Mouse (Mus musculus) hindbrain, embryonic 15.5 days (tissue): Measurements from ENCODE around the gene Lamtor1. TPM values are rescaled to one million over a fixed set of nuclear protein-coding genes. Genes with fewer than 3 reads are reported as not detected.
"Not testable (repeated sequence)": the region's sequence is repeated elsewhere in the genome, so short reads cannot be mapped to it uniquely, and the experiment has no call there.

Source experiments
- ATAC-seq: fragments of 200-750 bp; cut with Nextera tagmentation; 2 replicates; pipeline ENCODE4 v1.8.0; 2017; ENCODE audit warnings: low read depth, moderate number of reproducible peaks, moderate TSS enrichment; ENCODE audit not compliant: low FRiP score
- H3K27ac ChIP-seq: fragments of 300-500 bp; sonication (generic); replicated peaks from 2 replicates; pipeline ENCODE4 v1.5.1; 2015; ENCODE audit warnings: mild to moderate bottlenecking, inconsistent platforms
- H3K27me3 ChIP-seq: fragments of 300-500 bp; sonication (generic); 2 replicates; pipeline ENCODE4 v1.6.1; 2015; ENCODE audit warnings: control low read depth, inconsistent platforms
- H3K36me3 ChIP-seq: fragments of 300-500 bp; sonication (generic); 2 replicates; pipeline ENCODE4 v1.6.1; 2015; ENCODE audit warnings: control low read depth, inconsistent platforms
- H3K4me1 ChIP-seq: fragments of 300-500 bp; sonication (generic); replicated peaks from 2 replicates; pipeline ENCODE4 v1.6.1; 2015; ENCODE audit warnings: control low read depth, inconsistent platforms
- H3K4me2 ChIP-seq: fragments of 300-500 bp; sonication (generic); 2 replicates; pipeline ENCODE4 v1.6.1; 2015; ENCODE audit warnings: moderate library complexity, mild to moderate bottlenecking, inconsistent platforms
- H3K4me3 ChIP-seq: fragments of 300-500 bp; sonication (generic); 2 replicates; pipeline ENCODE4 v1.5.1; 2015; ENCODE audit warnings: mild to moderate bottlenecking, inconsistent platforms
- H3K9ac ChIP-seq: fragments of 300-500 bp; sonication (generic); 2 replicates; pipeline ENCODE4 v1.6.1; 2015; ENCODE audit warnings: inconsistent platforms
- H3K9me3 ChIP-seq: fragments of 300-500 bp; sonication (generic); 2 replicates; pipeline ENCODE4 v1.6.1; 2016; ENCODE audit warnings: control low read depth, inconsistent platforms
- WGBS: fragments of 180-500 bp; shearing (Covaris S2); methylation state at CpG from one replicate; pipeline ENCODE4 v1.1.7; 2015; 5-methylcytosine and 5-hydroxymethylcytosine counted together
- polyA plus RNA-seq: library from polyadenylated mRNA; unstranded; fragments of >200 nt; fragmentation: Nextera tagmentation; extraction: Ambion mirVana; gene quantifications from 2 replicates; pipeline ENCODE4 v1.2.1, GENCODE M21; 2015

Gene Lamtor1
- polyA plus RNA-seq, 1 experiment from 2014 or later: 165 TPM

- Histone ChIP-seq H3K27ac (no peak overlapping the region), H3K36me3 (peaks cover 4% of the 10 kb centered on the region; the same call in 1 of the 2 replicates), H3K4me2 (no peak overlapping the region), H3K4me3 (no peak overlapping the region), H3K9ac (no peak overlapping the region), H3K4me1 (peaks cover 22% of the 10 kb centered on the region), H3K9me3 (no peaks in the 10 kb centered on the region), H3K27me3 (no peaks in the 10 kb centered on the region)
- ATAC-seq: no peak
These were observed 2.9 kb upstream of the Lamtor1 start for GRCm38 (mm10) chr7:101902846-101903245.

- Histone ChIP-seq H3K27ac (peak within 1 kb of the TSS; percentile 98), H3K9ac (peak within 1 kb of the TSS; percentile 93), H3K4me1 (peaks cover 31% of the 10 kb centered on the region), H3K27me3 (no peaks in the 10 kb centered on the region), H3K4me3 (peak within 1 kb of the TSS; percentile 87), H3K9me3 (no peaks in the 10 kb centered on the region), H3K36me3 (peaks cover 19% of the 10 kb centered on the region), H3K4me2 (peak within 1 kb of the TSS; percentile 76)
- 21% methylated on average over 11 of the region's 11 CpGs for WGBS
- no peak for ATAC-seq
These were observed 580 bp downstream of the Lamtor1 start, which contains the start of gene Tomt for GRCm38 (mm10) chr7:101906287-101906681. Gene Tomt (minus strand): TSS chr7:101906359.

DNA sequence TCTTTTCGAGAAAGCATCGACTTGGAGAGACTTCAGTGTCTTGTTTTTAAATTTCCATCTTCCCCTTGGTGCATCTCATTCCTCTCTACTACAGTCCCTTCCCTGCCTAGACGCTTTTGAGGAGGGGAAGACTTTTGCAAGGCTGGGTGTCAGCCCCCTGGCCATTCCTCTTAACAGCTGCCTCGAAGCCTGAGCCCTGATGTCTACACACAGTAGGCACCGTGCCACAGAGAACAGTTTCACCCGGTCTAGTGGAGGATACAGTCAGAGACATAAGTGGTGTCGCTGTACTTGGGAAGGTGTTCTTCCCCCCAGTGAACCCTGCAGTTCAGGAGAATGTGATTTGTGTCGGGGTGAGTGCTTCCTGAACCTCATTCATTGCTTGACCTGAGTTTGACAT, 992 bp downstream of the Lamtor1 start:
- Histone ChIP-seq H3K4me1 (peaks cover 31% of the 10 kb centered on the region), H3K27me3 (no peaks in the 10 kb centered on the region), H3K4me2 (peak overlapping the region; percentile 64), H3K9me3 (no peaks in the 10 kb centered on the region), H3K4me3 (peak overlapping the region; percentile 87), H3K9ac (peak overlapping the region; percentile 93; the same call in 1 of the 2 replicates), H3K36me3 (peaks cover 23% of the 10 kb centered on the region), H3K27ac (no peak overlapping the region)
- 74% methylated on average over 8 of the region's 8 CpGs for WGBS
- ATAC-seq: no peak

GRCm38 (mm10) chr7:101908367-101908766, 2.7 kb downstream of the Lamtor1 start:
- no peaks in the 10 kb centered on the region for H3K27me3 ChIP-seq
- no peak overlapping the region for H3K4me2 ChIP-seq
- ATAC-seq: no peak
- no peak overlapping the region for H3K9ac ChIP-seq
- H3K4me1 ChIP-seq: peaks cover 31% of the 10 kb centered on the region
- H3K4me3 ChIP-seq: no peak overlapping the region
- no peaks in the 10 kb centered on the region for H3K9me3 ChIP-seq
- no peak overlapping the region for H3K27ac ChIP-seq
- H3K36me3 ChIP-seq: peaks cover 35% of the 10 kb centered on the region
- 77% methylated on average over 4 of the region's 4 CpGs for WGBS

DNA sequence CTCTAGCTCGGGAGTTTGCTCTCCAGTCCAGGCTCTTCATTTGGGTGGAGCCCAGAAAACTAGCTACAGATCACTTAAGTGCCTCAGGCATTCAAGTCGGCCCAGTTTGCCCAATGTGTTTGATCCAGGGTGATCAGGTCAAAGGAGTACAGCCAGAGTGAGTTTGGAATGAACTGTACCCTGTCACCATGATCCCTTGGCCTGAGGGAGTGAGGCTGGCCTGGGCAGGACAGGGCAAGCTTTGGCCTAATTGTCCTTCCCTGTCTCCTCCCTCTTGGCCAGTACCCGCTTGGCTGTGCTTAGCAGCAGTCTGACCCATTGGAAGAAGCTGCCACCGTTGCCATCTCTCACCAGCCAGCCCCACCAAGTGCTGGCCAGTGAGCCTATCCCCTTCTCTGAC, 4.4 kb downstream of the Lamtor1 start:
- no peaks in the 10 kb centered on the region for H3K9me3 ChIP-seq
- peaks cover 48% of the 10 kb centered on the region for H3K36me3 ChIP-seq
- no peak overlapping the region for H3K4me2 ChIP-seq
- WGBS: 94% methylated on average over 4 of the region's 4 CpGs
- no peaks in the 10 kb centered on the region for H3K27me3 ChIP-seq
- no peak for ATAC-seq
- no peak overlapping the region for H3K4me3 ChIP-seq
- H3K4me1 ChIP-seq: peaks cover 26% of the 10 kb centered on the region
- no peak overlapping the region for H3K27ac ChIP-seq
- no peak overlapping the region for H3K9ac ChIP-seq

DNA sequence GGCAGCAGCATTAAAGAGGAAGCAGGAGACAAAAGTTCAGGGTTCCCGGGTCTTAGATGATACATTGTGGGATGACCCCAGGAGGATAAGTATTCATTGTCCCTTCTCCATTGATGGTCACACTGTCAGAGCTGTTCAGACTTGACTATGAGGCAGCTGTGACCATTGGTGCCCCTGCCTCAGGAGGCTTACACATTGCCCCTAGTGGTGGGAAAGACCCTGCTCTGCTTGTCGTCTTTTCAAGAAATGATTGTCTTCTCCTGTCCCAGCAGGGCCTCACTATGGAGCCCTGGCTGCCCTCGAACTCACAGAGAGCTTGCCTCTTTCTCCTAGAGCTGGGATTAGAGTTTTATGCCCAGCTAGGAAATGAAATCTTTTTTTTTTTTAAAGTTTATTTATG, 6.3 kb downstream of the Lamtor1 start:
- H3K9ac ChIP-seq: no peak overlapping the region
- H3K36me3 ChIP-seq: peaks cover 48% of the 10 kb centered on the region
- no peak overlapping the region for H3K27ac ChIP-seq
- no peak overlapping the region for H3K4me3 ChIP-seq
- H3K27me3 ChIP-seq: no peaks in the 10 kb centered on the region
- H3K4me1 ChIP-seq: peaks cover 16% of the 10 kb centered on the region
- no peaks in the 10 kb centered on the region for H3K9me3 ChIP-seq
- WGBS: 57% methylated on average over 3 of the region's 3 CpGs
- no peak for ATAC-seq
- H3K4me2 ChIP-seq: no peak overlapping the region

DNA sequence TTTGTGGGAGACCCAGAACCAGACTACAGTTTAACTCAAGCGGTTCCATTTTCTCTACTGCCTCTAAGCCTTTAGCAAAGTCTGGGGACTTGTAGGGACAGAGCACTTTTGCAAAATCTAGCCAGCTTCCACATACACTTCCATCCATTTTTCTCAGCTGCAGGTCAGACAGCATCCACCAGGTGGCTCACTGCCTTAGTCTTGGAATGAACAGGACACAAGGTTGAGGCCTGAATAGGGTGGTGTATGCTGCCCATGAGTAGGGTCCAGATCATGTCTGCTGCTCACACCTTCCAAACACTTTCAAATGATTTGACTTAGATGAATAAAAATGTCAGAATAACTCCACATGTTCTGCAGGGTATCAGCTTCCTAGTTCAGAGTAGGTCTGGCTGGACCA, 12.4 kb downstream of the Lamtor1 start:
- H3K9ac ChIP-seq: no peak overlapping the region
- no peak overlapping the region for H3K4me3 ChIP-seq
- 11% methylated on average over 1 of the region's 1 CpGs for WGBS
- H3K36me3 ChIP-seq: peaks cover 15% of the 10 kb centered on the region
- no peaks in the 10 kb centered on the region for H3K4me1 ChIP-seq
- no peak overlapping the region for H3K27ac ChIP-seq
- ATAC-seq: peak; percentile 81; the same call in 1 of the 2 replicates
- H3K9me3 ChIP-seq: no peaks in the 10 kb centered on the region
- no peak overlapping the region for H3K4me2 ChIP-seq
- H3K27me3 ChIP-seq: no peaks in the 10 kb centered on the region

GRCm38 (mm10) chr7:101925892-101926291, 20.2 kb downstream of the Lamtor1 start:
- not testable (repeated sequence) for H3K27ac ChIP-seq, H3K9me3 ChIP-seq, H3K36me3 ChIP-seq, H3K9ac ChIP-seq, H3K4me1 ChIP-seq, ATAC-seq, H3K4me2 ChIP-seq, H3K27me3 ChIP-seq, H3K4me3 ChIP-seq

DNA sequence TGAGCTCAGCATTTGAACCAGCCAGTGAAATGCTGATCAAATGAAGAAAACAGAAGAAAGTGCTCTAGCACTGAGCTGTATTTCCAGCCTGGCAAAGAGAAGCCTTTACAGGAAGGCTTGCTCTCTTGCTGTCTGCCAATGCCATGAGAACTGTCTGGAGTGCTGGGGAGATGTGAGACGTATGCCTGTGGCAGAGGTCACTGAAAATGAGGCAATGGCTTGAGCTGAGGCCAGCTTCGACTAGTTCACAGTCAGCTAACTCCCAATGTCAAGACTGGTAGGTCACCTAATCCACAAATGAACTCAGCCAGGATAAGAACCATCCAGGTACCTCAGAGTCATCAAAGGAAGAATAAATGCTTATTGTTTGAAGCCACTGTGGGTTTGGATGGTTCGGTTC, 22.4 kb downstream of the Lamtor1 start:
- no peak for ATAC-seq
- H3K9ac ChIP-seq: no peak overlapping the region
- no peaks in the 10 kb centered on the region for H3K9me3 ChIP-seq
- no peak overlapping the region for H3K4me3 ChIP-seq
- H3K4me1 ChIP-seq: peaks cover 6% of the 10 kb centered on the region
- no peak overlapping the region for H3K27ac ChIP-seq
- no peaks in the 10 kb centered on the region for H3K36me3 ChIP-seq
- no peak overlapping the region for H3K4me2 ChIP-seq
- no peaks in the 10 kb centered on the region for H3K27me3 ChIP-seq
- WGBS: 90% methylated on average over 3 of the region's 3 CpGs

GRCm38 (mm10) chr7:101932551-101932950, 26.8 kb downstream of the Lamtor1 start:
- Histone ChIP-seq H3K27ac (no peak overlapping the region), H3K9me3 (no peaks in the 10 kb centered on the region)

DNA sequence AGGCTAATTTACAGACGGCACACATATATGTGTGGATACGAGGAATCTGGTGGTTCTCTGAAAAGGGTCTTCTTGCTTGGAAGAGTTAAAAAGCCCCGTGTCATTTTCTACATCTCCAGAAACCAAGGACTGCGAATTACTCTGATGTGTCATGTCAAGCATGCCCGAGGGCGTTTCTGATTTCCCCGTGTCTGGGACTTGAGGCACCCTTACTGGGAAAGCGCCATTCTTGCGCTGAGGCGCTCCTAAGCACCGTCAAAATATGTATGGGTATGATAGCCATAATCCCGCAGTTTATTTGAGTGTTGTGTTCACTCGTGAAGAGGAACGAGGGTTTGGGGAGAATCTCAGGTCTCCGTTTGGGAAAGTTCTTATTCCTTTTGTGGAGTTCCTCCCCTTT, 27.6 kb downstream of the Lamtor1 start:
- ATAC-seq: peak; percentile 25
- Histone ChIP-seq H3K9ac (peak overlapping the region; percentile 57), H3K4me2 (peak overlapping the region; percentile 80), H3K4me3 (peak overlapping the region; percentile 99), H3K9me3 (no peaks in the 10 kb centered on the region), H3K4me1 (peaks cover 30% of the 10 kb centered on the region), H3K27ac (peak overlapping the region; percentile 69), H3K27me3 (no peaks in the 10 kb centered on the region), H3K36me3 (no peaks in the 10 kb centered on the region)
- WGBS: 9% methylated on average over 15 of the region's 15 CpGs

More at GRCm38 (mm10) chr7:101932551-101932950, 26.8 kb downstream of the Lamtor1 start:
- Histone ChIP-seq H3K27me3 (no peaks in the 10 kb centered on the region), H3K4me3 (peak overlapping the region; percentile 99), H3K9ac (peak overlapping the region; percentile 57; the same call in 1 of the 2 replicates), H3K4me2 (peak overlapping the region; percentile 80), H3K4me1 (peaks cover 28% of the 10 kb centered on the region), H3K36me3 (no peaks in the 10 kb centered on the region)
- WGBS: 98% methylated on average over 1 of the region's 1 CpGs
- no peak for ATAC-seq

DNA sequence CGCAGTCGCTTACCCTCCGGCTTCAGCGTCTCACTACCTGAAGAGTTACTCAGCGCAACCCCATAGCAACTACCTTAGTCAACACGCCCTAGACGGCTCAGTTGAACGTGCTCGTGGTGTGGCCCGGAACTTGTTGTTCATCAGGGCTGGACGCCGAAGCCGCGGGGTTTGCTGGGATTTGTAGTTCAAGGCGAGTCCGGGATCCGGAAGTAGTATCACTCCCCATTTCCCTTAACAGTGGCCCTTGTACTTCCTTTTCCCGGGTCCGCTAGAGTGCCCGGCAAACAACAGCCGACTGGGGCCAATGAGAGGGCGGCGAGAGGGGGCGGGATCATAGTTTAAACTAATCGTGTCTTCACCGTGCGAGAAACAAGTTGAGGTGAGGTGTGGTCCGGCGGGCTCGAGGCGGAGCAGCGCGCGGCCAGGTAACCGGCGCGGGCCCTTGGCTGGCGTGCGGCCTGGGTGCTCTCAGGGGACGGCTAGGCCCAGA, 28.1 kb downstream of the Lamtor1 start, which contains the start of the genes Lrrc51 and Numa1:
Gene Lrrc51, minus strand, starts transcription at position 145 of the 490 bp plus-strand sequence.
Gene Numa1, plus strand, starts transcription at position 361 of the 490 bp plus-strand sequence.
- H3K4me1 ChIP-seq: peaks cover 30% of the 10 kb centered on the region
- no peaks in the 10 kb centered on the region for H3K9me3 ChIP-seq
- whole genome bisulfite sequencing: under 1% methylated on average over 40 of the region's 40 CpGs
- H3K27me3 ChIP-seq: no peaks in the 10 kb centered on the region
- peak within 1 kb of the TSS; percentile 81 for H3K27ac ChIP-seq
- H3K4me2 ChIP-seq: peak within 1 kb of the TSS; percentile 80
- ATAC-seq: peak; percentile 98
- no peaks in the 10 kb centered on the region for H3K36me3 ChIP-seq
- H3K4me3 ChIP-seq: peak within 1 kb of the TSS; percentile 99
- peak within 1 kb of the TSS; percentile 84 for H3K9ac ChIP-seq

- 94% methylated on average over 4 of the region's 4 CpGs for WGBS
- Histone ChIP-seq H3K4me1 (peaks cover 30% of the 10 kb centered on the region), H3K9ac (no peak overlapping the region), H3K4me3 (no peak overlapping the region), H3K36me3 (no peaks in the 10 kb centered on the region), H3K9me3 (no peaks in the 10 kb centered on the region), H3K4me2 (no peak overlapping the region), H3K27me3 (no peaks in the 10 kb centered on the region), H3K27ac (no peak overlapping the region)
- no peak for ATAC-seq
These were observed 30.3 kb downstream of the Lamtor1 start for GRCm38 (mm10) chr7:101935957-101936356.
